Mouse (Mus musculus) retina, postnatal 7 days (tissue): ENCODE measurements around the gene Plekhg5.

Experiments
- DNase-seq: peaks from one replicate; pipeline ENCODE4 v3.0.0-alpha.2; 2012; ENCODE audit warnings: low read depth, low spot score

Plekhg5 gene

GRCm38 (mm10) chr4:152097911-152098799 is 25.9 kb downstream of the Plekhg5 start:
- DNase-seq, result no peak

GRCm38 (mm10) chr4:152100541-152100940 is 28.2 kb downstream of the Plekhg5 start:
- no peak for DNase-seq

- no peak for DNase-seq
These were observed 28.9 kb downstream of the Plekhg5 start for GRCm38 (mm10) chr4:152101081-152101653.

- DNase-seq, result no peak
These were observed 29.6 kb downstream of the Plekhg5 start for GRCm38 (mm10) chr4:152101921-152102320.

GRCm38 (mm10) chr4:152103025-152103424 is 30.7 kb downstream of the Plekhg5 start:
- peak; percentile 61 for DNase-seq

- DNase-seq, result no peak
These were observed 34.4 kb downstream of the Plekhg5 start for GRCm38 (mm10) chr4:152106746-152107145.

GRCm38 (mm10) chr4:152107493-152107892 is 35.2 kb downstream of the Plekhg5 start:
- DNase-seq, result no peak

- DNase-seq, result peak; percentile 68
These were observed 35.7 kb downstream of the Plekhg5 start for GRCm38 (mm10) chr4:152107971-152108509.

GRCm38 (mm10) chr4:152108673-152109072 is 36.4 kb downstream of the Plekhg5 start:
- DNase-seq, result no peak

GRCm38 (mm10) chr4:152109509-152109908 is 37.2 kb downstream of the Plekhg5 start:
- no peak for DNase-seq

GRCm38 (mm10) chr4:152110689-152111088 is 38.4 kb downstream of the Plekhg5 start:
- no peak for DNase-seq

- no peak for DNase-seq
These were observed 40.0 kb downstream of the Plekhg5 start for GRCm38 (mm10) chr4:152112329-152112728.

- no peak for DNase-seq
These were observed 41.8 kb downstream of the Plekhg5 start for GRCm38 (mm10) chr4:152114080-152114479.

- DNase-seq, result no peak
These were observed 43.8 kb downstream of the Plekhg5 start, which contains the start of gene Tnfrsf25 for GRCm38 (mm10) chr4:152115921-152116612. Gene Tnfrsf25, plus strand, starts transcription at chr4:152115934.

- DNase-seq, result no peak
These were observed 45.2 kb downstream of the Plekhg5 start for GRCm38 (mm10) chr4:152117538-152117937.

GRCm38 (mm10) chr4:152119396-152120292 is 47.3 kb downstream of the Plekhg5 start:
- DNase-seq, result no peak

GRCm38 (mm10) chr4:152120311-152121182 is 48.2 kb downstream of the Plekhg5 start:
- no peak for DNase-seq

GRCm38 (mm10) chr4:152121183-152121505 is 48.8 kb downstream of the Plekhg5 start:
- DNase-seq, result no peak

GRCm38 (mm10) chr4:152124361-152124961 is 52.2 kb downstream of the Plekhg5 start:
- DNase-seq, result no peak
